Mouse (Mus musculus) embryonic facial prominence, embryonic 14.5 days (tissue): Measurements from ENCODE around the gene Trpm2. TPM values are rescaled to one million over a fixed set of nuclear protein-coding genes. Genes with fewer than 3 reads are reported as not detected.

Experiments
- polyA plus RNA-seq: library from polyadenylated mRNA; unstranded; fragments of >200 nt; fragmentation: Nextera tagmentation; extraction: Ambion mirVana; gene quantifications from 2 replicates; pipeline ENCODE4 v1.2.1, GENCODE M21; 2014

Trpm2 gene
- polyA plus RNA-seq, 1 experiment from 2014 or later, result 1.4 TPM

Other genes starting within 250 kb of the Trpm2 start
- not detected in 2 replicates for gene Krtap12-1, start 250.0 kb downstream of the Trpm2 start, polyA plus RNA-seq
- not detected in 2 replicates for gene Gm10100, start 244.1 kb downstream of the Trpm2 start, polyA plus RNA-seq
- not detected in 2 replicates for gene Gm18596, start 227.9 kb downstream of the Trpm2 start, polyA plus RNA-seq
- not detected in 2 replicates for gene Gm9736, start 219.2 kb downstream of the Trpm2 start, polyA plus RNA-seq
- not detected in 2 replicates for gene Gm3233, start 210.9 kb downstream of the Trpm2 start, polyA plus RNA-seq
- gene Gm3238, start 199.2 kb downstream of the Trpm2 start, polyA plus RNA-seq, result not detected in 2 replicates
- not detected in 2 replicates for gene Gm7138, start 193.6 kb downstream of the Trpm2 start, polyA plus RNA-seq
- gene Gm3250, start 188.0 kb downstream of the Trpm2 start, polyA plus RNA-seq, result not detected in 2 replicates
- gene Gm7137, start 182.4 kb downstream of the Trpm2 start, polyA plus RNA-seq, result not detected in 2 replicates
- gene Gm9639, start 175.5 kb downstream of the Trpm2 start, polyA plus RNA-seq, result not detected in 2 replicates
- not detected in 2 replicates for gene Gm19668, start 171.4 kb downstream of the Trpm2 start, polyA plus RNA-seq
- gene Gm9507, start 158.7 kb downstream of the Trpm2 start, polyA plus RNA-seq, result not detected in 2 replicates
- not detected in 2 replicates for gene Gm2696, start 155.9 kb downstream of the Trpm2 start, polyA plus RNA-seq
- gene Krtap10-4, start 143.5 kb downstream of the Trpm2 start, polyA plus RNA-seq, result not detected in 2 replicates
- gene Krtap10-10, start 134.6 kb downstream of the Trpm2 start, polyA plus RNA-seq, result not detected in 2 replicates
- gene Gm36176, start 123.8 kb downstream of the Trpm2 start, polyA plus RNA-seq, result not detected in 2 replicates
- gene Gm10318, start 117.7 kb downstream of the Trpm2 start, polyA plus RNA-seq, result 0.33 TPM in 1 of 2 replicates, not detected in the other
- gene Gm3285, start 108.6 kb downstream of the Trpm2 start, polyA plus RNA-seq, result 0.28 TPM in 1 of 2 replicates, not detected in the other
- 3.7 and 4.2 TPM in 2 replicates for gene Lrrc3, start 68.0 kb downstream of the Trpm2 start, polyA plus RNA-seq
- 27.5 and 29.1 TPM in 2 replicates for gene 1810043G02Rik, start 8.0 kb upstream of the Trpm2 start, polyA plus RNA-seq
- 87.0 and 114 TPM in 2 replicates for gene Pfkl, start 39.5 kb upstream of the Trpm2 start, polyA plus RNA-seq
- 0.25 TPM in 1 of 2 replicates, not detected in the other for gene Dnmt3l, start 71.4 kb upstream of the Trpm2 start, polyA plus RNA-seq
- gene Aire, start 73.0 kb upstream of the Trpm2 start, polyA plus RNA-seq, result 0.24 TPM in 1 of 2 replicates, not detected in the other
- 4.9 and 5.5 TPM in 2 replicates for gene Icosl, start 98.7 kb upstream of the Trpm2 start, polyA plus RNA-seq
- gene D10Jhu81e, start 199.2 kb upstream of the Trpm2 start, polyA plus RNA-seq, result 27.2 and 30.5 TPM in 2 replicates
- gene Pwp2, start 214.6 kb upstream of the Trpm2 start, polyA plus RNA-seq, result 16.0 and 17.2 TPM in 2 replicates